Mouse (Mus musculus) myocyte (in vitro differentiated cells): ENCODE results near the gene Tas2r143. TPM values are rescaled to one million over a fixed set of nuclear protein-coding genes. Genes with fewer than 3 reads are reported as not detected.

Experiments
- H3K27me3 ChIP-seq: one replicate; pipeline ENCODE4 v1.6.1; 2011; ENCODE audit not compliant: control insufficient read depth, insufficient read depth, insufficient read length
- H3K36me3 ChIP-seq: one replicate; pipeline ENCODE4 v1.6.1; 2011; ENCODE audit not compliant: control insufficient read depth, insufficient read depth
- H3K4me2 ChIP-seq: one replicate; pipeline ENCODE4 v1.6.1; 2011; ENCODE audit warnings: low read depth, control low read depth
- H3K4me3 ChIP-seq: one replicate; pipeline ENCODE4 v1.5.1; 2011; ENCODE audit warnings: mild to moderate bottlenecking, control low read depth, moderate library complexity
- H3K79me2 ChIP-seq: one replicate; pipeline ENCODE4 v1.6.1; 2011; ENCODE audit not compliant: control insufficient read depth, insufficient read depth
- H3ac ChIP-seq: one replicate; pipeline ENCODE4 v1.6.1; 2011; ENCODE audit not compliant: control insufficient read depth, insufficient read length
- CEBPB ChIP-seq: IDR thresholded peaks from 2 replicates; pipeline ENCODE4 v1.6.1; 2011; ENCODE audit warnings: mild to moderate bottlenecking, moderate library complexity; ENCODE audit not compliant: poor library complexity, insufficient read depth, severe bottlenecking
- E2F4 ChIP-seq: IDR thresholded peaks from one replicate; pipeline ENCODE4 v1.6.1; 2011; ENCODE audit warnings: mild to moderate bottlenecking, control low read depth, moderate library complexity; ENCODE audit not compliant: insufficient read depth
- MAX ChIP-seq: IDR thresholded peaks from one replicate; pipeline ENCODE4 v1.6.1; 2011; ENCODE audit warnings: low read depth, mild to moderate bottlenecking, control low read depth
- MYOD1 ChIP-seq, 3 experiments: IDR thresholded peaks; one replicate each; pipeline ENCODE4 v1.6.1; 2011; ENCODE audit warnings: control low read depth in 2 of 3, low read depth in 2 of 3, mild to moderate bottlenecking in 2 of 3, moderate library complexity in 1 of 3; ENCODE audit not compliant: insufficient read length in 2 of 3, control insufficient read depth in 1 of 3
- MYOG ChIP-seq, 3 experiments: IDR thresholded peaks; one replicate each; pipeline ENCODE4 v1.6.1; 2011; ENCODE audit warnings: control low read depth in 2 of 3, low read depth in 2 of 3, mild to moderate bottlenecking in 2 of 3; ENCODE audit not compliant: insufficient read length in 2 of 3, control insufficient read depth in 1 of 3, insufficient read depth in 1 of 3
- POLR2A ChIP-seq: IDR thresholded peaks from one replicate; pipeline ENCODE4 v1.6.1; 2011; ENCODE audit warnings: low read depth, mild to moderate bottlenecking, control low read depth, moderate library complexity; ENCODE audit not compliant: insufficient read length
- POLR2AphosphoS2 ChIP-seq: IDR thresholded peaks from one replicate; pipeline ENCODE4 v1.6.1; 2011; ENCODE audit warnings: low read depth, control low read depth; ENCODE audit not compliant: insufficient read length
- REST ChIP-seq: IDR thresholded peaks from one replicate; pipeline ENCODE4 v1.6.1; 2011; ENCODE audit warnings: mild to moderate bottlenecking, control low read depth, moderate library complexity; ENCODE audit not compliant: insufficient read depth, insufficient read length
- SRF ChIP-seq: IDR thresholded peaks from one replicate; pipeline ENCODE4 v1.6.1; 2011; ENCODE audit warnings: low read depth; ENCODE audit not compliant: control insufficient read depth, insufficient read length
- TCF12 ChIP-seq: IDR thresholded peaks from one replicate; pipeline ENCODE4 v1.6.1; 2011; ENCODE audit warnings: mild to moderate bottlenecking, control low read depth; ENCODE audit not compliant: poor library complexity, insufficient read depth, severe bottlenecking
- TCF3 ChIP-seq: IDR thresholded peaks from one replicate; pipeline ENCODE4 v1.6.1; 2011; ENCODE audit warnings: low read depth, control low read depth; ENCODE audit not compliant: insufficient read length
- USF1 ChIP-seq: IDR thresholded peaks from one replicate; pipeline ENCODE4 v1.6.1; 2011; ENCODE audit warnings: low read depth, mild to moderate bottlenecking, control low read depth, moderate library complexity
- polyA plus RNA-seq: library from polyadenylated mRNA; unstranded; fragments of >200 nt; fragmentation: generic; extraction: Trizol; gene quantifications from one replicate; pipeline ENCODE4 v1.2.1, GENCODE M21; 2012; ENCODE audit warnings: missing spikeins

Tas2r143 gene
- polyA plus RNA-seq, 1 experiment: not detected

DNA sequence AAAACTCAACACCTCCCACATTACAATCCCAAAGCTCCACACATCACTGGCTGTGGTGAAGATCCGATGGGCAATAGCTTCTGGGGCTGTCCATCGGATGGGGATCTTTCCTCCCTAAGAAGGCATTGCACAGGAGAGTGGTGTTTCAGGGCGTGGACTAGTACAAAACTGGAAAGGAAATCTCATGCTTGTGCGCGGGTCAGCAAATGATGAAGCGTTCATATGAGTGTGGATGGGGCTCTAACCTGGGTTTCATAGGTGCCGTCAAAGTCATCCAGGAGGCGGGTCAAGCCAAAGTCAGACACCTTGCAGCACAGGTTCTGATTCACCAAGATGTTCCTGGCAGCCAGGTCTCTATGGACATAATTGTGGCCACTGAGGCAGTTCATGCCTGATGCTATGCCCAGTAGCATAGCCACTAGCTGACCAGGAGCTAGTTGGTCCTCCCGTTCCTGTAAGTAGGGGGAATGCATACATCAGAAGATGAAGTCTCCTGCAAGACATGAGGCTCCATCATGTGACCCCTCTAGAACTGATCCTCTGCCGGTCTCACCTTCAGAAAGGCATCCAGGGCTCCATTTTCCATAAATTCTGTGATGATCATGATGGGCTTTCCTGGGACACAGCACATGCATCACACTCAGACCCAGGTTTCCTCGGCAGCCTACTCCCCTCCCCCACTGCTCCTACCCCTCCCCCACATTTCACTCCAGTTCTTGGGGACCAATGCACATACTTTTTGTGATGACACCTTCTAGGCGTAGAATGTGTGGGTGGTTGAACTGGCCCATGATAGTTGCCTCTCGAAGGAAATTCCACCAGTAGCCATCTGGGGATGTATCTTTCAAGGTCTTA, 38.8 kb upstream of the Tas2r143 start:
- Histone ChIP-seq H3K4me3 (no peak overlapping the region), H3ac (no peak overlapping the region), H3K36me3 (peaks cover 42% of the 10 kb centered on the region), H3K4me2 (no peak overlapping the region), H3K27me3 (no peaks in the 10 kb centered on the region), H3K79me2 (peaks cover 2% of the 10 kb centered on the region)
- TF ChIP-seq POLR2AphosphoS2 (peak; percentile 92), E2F4 (no peak), MYOG (IDR thresholded peaks at IDR 0.05; ENCODE audit: control insufficient read depth in 1 of 3, insufficient read depth in 1 of 3, insufficient read length in 2 of 3, low read depth in 2 of 3) (no peak), TCF12 (no peak), SRF (no peak), POLR2A (peak; percentile 41), CEBPB (no peak), MYOD1 (IDR thresholded peaks at IDR 0.05; ENCODE audit: control insufficient read depth in 1 of 3, insufficient read length in 2 of 3, low read depth in 2 of 3) (no peak), TCF3 (no peak), REST (no peak), MAX (no peak), USF1 (peak; percentile 60)

DNA sequence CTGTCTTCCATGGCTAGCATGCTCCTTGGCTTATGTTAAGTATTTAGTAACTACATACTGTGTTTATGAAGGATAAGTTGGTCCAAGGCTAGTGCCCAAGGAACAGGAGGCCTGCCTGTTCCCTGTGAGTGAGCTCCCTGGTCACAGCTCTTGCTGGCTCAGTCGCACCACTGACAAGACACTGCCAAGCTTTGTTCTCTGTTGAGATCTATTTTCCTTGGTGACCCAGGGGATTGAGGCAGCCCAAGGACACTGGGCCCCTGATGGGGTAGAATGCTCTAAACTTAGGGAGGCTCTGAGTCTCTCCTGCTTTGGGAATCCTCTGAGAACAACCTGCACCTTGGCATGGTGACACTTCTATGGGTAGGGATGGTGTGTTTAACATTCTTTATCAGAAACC, 38.0 kb upstream of the Tas2r143 start:
- TF ChIP-seq MYOG (IDR thresholded peaks at IDR 0.05; ENCODE audit: control insufficient read depth in 1 of 3, insufficient read depth in 1 of 3, insufficient read length in 2 of 3, low read depth in 2 of 3): no peak
- TF ChIP-seq REST: no peak
- TF ChIP-seq POLR2AphosphoS2: peak; percentile 95
- no peak for TF ChIP-seq TCF3
- TF ChIP-seq SRF: no peak
- TF ChIP-seq MAX: no peak
- no peak for TF ChIP-seq E2F4
- peak; percentile 58 for TF ChIP-seq POLR2A
- H3K27me3 ChIP-seq: no peaks in the 10 kb centered on the region
- no peak overlapping the region for H3K4me2 ChIP-seq
- H3K4me3 ChIP-seq: no peak overlapping the region
- no peaks in the 10 kb centered on the region for H3K79me2 ChIP-seq
- H3ac ChIP-seq: no peak overlapping the region
- H3K36me3 ChIP-seq: peaks cover 38% of the 10 kb centered on the region

DNA sequence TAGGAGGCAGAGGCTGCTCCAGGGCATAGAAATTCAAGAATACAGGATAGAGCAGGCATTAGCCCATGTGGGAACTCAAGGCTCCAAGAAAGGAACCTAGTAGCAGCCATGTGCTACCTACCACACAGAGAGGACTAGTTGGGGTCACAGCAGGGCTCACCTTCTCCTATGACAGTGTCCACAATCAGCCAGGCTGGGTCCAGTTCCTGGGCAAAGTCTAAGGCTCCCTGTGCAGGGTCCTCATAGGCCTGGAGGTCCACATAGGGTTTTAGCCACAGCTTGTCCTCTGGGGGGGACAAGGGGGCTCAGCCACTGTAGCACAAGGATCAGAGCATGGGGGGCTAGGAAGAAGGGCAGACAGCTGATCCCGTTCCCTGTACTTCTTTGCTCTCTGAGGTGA, 37.5 kb upstream of the Tas2r143 start:
- H3ac ChIP-seq: no peak overlapping the region
- H3K36me3 ChIP-seq: peaks cover 34% of the 10 kb centered on the region
- TF ChIP-seq POLR2AphosphoS2 (peak; percentile 86), E2F4 (no peak), POLR2A (peak; percentile 47), USF1 (no peak)
- H3K4me3 ChIP-seq: no peak overlapping the region
- H3K79me2 ChIP-seq: no peaks in the 10 kb centered on the region
- no peaks in the 10 kb centered on the region for H3K27me3 ChIP-seq
- no peak overlapping the region for H3K4me2 ChIP-seq

DNA sequence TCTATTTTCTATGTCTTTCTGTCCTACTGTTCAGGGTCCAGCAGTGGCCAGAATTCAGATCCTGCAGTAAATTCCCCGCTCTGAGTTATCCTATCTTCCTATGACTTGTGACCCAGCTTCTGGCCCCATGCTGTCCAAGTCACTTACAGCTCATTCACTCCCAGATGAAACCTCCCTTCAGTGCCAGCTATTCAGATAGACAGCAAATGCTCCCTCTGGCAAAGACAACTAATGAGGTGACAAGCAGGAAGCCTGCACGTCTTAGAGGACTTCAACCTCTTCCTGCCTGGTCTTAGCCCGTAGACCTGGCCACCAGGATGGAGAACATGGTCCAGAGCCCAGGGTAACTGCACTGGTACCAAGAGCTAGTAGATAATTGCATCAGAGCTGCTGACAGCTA, 37.1 kb upstream of the Tas2r143 start:
- H3K79me2 ChIP-seq: no peaks in the 10 kb centered on the region
- no peak overlapping the region for H3K4me2 ChIP-seq
- no peak overlapping the region for H3K4me3 ChIP-seq
- peaks cover 29% of the 10 kb centered on the region for H3K36me3 ChIP-seq
- H3K27me3 ChIP-seq: no peaks in the 10 kb centered on the region
- no peak overlapping the region for H3ac ChIP-seq
- peak; percentile 32 for TF ChIP-seq POLR2A
- TF ChIP-seq USF1: no peak
- TF ChIP-seq POLR2AphosphoS2: peak; percentile 74

DNA sequence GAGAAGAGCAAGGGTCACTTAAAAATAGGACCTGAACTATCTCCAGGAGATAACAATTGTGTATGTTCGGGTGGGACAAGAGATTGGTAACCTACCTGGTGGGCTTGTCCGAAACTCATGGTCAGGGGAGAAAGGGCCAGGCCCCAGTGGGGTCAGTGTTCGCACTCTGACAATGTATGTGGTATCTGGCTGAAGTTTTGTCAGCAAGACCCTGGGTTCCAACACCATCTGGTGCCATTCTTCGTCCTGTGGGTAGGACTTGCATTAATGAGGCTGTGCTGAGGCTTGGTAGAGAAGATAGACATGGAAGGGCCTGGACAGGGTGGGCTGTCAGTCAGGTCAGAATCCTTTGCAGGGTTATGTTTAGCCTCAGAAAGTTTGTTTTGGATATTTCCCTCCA, 36.0 kb upstream of the Tas2r143 start:
- peaks cover 18% of the 10 kb centered on the region for H3K36me3 ChIP-seq
- H3K27me3 ChIP-seq: no peaks in the 10 kb centered on the region
- H3K4me2 ChIP-seq: no peak overlapping the region
- H3K4me3 ChIP-seq: no peak overlapping the region
- no peak overlapping the region for H3ac ChIP-seq
- no peaks in the 10 kb centered on the region for H3K79me2 ChIP-seq
- peak; percentile 82 for TF ChIP-seq POLR2AphosphoS2
- TF ChIP-seq CEBPB: no peak
- TF ChIP-seq MYOD1 (IDR thresholded peaks at IDR 0.05; ENCODE audit: control insufficient read depth in 1 of 3, insufficient read length in 2 of 3, low read depth in 2 of 3): no peak
- no peak for TF ChIP-seq REST
- TF ChIP-seq USF1: no peak
- no peak for TF ChIP-seq E2F4
